Mouse (Mus musculus) embryonic facial prominence, embryonic 10.5 days (tissue): ENCODE results near the gene Supt6. TPM values are rescaled to one million over a fixed set of nuclear protein-coding genes. Genes with fewer than 3 reads are reported as not detected.
A peak's percentile ranks its signal among the peaks of the same experiment; 100 is the strongest.

Experiments
- DNase-seq: peaks from one replicate; pipeline ENCODE4 v3.0.0-alpha.2; 2017; ENCODE audit warnings: low spot score
- H3K27ac ChIP-seq: fragments of 300-500 bp; sonication (generic); replicated peaks from 2 replicates; pipeline ENCODE4 v1.5.1; 2016; ENCODE audit warnings: mild to moderate bottlenecking
- H3K27me3 ChIP-seq: fragments of 300-500 bp; sonication (generic); replicated peaks from 2 replicates; pipeline ENCODE4 v1.6.1; 2016; ENCODE audit warnings: low read depth, mild to moderate bottlenecking; ENCODE audit not compliant: poor library complexity, severe bottlenecking
- H3K36me3 ChIP-seq: fragments of 300-500 bp; sonication (generic); replicated peaks from 2 replicates; pipeline ENCODE4 v1.6.1; 2016; ENCODE audit warnings: mild to moderate bottlenecking, moderate library complexity
- H3K4me1 ChIP-seq: fragments of 300-500 bp; sonication (generic); 2 replicates; pipeline ENCODE4 v1.6.1; 2016
- H3K4me3 ChIP-seq: fragments of 300-500 bp; sonication (generic); 2 replicates; pipeline ENCODE4 v1.5.1; 2016; ENCODE audit warnings: mild to moderate bottlenecking, moderate library complexity
- H3K9me3 ChIP-seq: fragments of 300-500 bp; sonication (generic); 2 replicates; pipeline ENCODE4 v1.6.1; 2016; ENCODE audit warnings: mild to moderate bottlenecking
- WGBS: fragments of 180-500 bp; shearing (Covaris S2); methylation state at CpG from one replicate; pipeline ENCODE4 v1.1.7; 2016; 5-methylcytosine and 5-hydroxymethylcytosine counted together
- polyA plus RNA-seq: library from polyadenylated mRNA; unstranded; fragments of >200 nt; fragmentation: Nextera tagmentation; extraction: Ambion mirVana; gene quantifications from 2 replicates; pipeline ENCODE4 v1.2.1, GENCODE M21; 2016

Supt6 gene
- polyA plus RNA-seq, 1 experiment from 2014 or later, result 39.2 TPM

GRCm38 (mm10) chr11:78166640-78167039 is 79.1 kb downstream of the Supt6 start:
- DNase-seq, result no peak
- Histone ChIP-seq H3K4me1 (peaks cover 55% of the 10 kb centered on the region), H3K27me3 (peaks cover 14% of the 10 kb centered on the region), H3K4me3 (peak overlapping the region; percentile 84; the same call in 1 of the 2 replicates), H3K36me3 (peaks cover 41% of the 10 kb centered on the region), H3K27ac (peak overlapping the region; percentile 98; the same call in 1 of the 2 replicates), H3K9me3 (no peaks in the 10 kb centered on the region)
- 58% methylated on average over 6 of the region's 6 CpGs for WGBS

DNA sequence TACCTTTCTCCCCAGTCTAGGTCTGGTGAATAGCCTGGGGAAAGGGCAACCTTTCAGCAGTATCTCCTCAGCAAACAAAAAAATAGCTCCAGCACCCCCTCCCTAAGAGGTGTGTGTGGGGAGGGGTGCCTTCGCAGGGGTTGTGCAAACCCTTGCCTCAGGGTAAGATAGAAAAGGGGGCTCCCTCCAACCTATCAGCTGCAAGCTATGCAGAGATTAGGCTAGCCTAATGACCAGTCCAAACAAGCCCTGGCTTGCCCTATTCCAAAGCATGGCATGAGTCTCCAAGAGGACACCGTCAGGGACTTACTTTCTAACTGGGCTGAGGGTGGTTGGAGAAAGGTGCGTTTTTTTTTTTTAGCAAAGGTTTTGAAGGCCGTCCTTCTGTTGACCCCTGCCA is 79.6 kb downstream of the Supt6 start:
- no peaks in the 10 kb centered on the region for H3K9me3 ChIP-seq
- peaks cover 57% of the 10 kb centered on the region for H3K4me1 ChIP-seq
- peak; percentile 28 for DNase-seq
- peak overlapping the region; percentile 84 for H3K4me3 ChIP-seq
- H3K27ac ChIP-seq, result peak overlapping the region; percentile 98
- 28% methylated on average over 4 of the region's 4 CpGs for WGBS
- peaks cover 14% of the 10 kb centered on the region for H3K27me3 ChIP-seq
- peaks cover 45% of the 10 kb centered on the region for H3K36me3 ChIP-seq

DNA sequence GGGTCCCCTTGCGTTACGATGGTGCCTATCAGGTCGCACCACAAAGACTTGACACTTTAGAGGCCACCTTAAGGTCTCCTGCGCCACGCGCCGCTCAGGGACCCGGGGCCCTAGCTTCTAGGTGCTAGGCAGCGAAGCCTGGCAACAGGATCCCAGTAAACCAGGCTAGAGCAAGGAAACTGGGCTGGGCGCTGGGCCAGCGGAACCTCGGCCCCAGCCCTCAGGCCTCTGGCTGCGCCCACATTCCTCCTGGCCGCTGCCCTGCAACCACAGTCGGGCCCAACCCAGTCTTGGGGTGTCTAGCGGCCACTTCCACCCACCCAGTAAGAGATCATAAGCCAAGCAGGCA is 80.1 kb downstream of the Supt6 start:
- H3K27ac ChIP-seq, result peak overlapping the region; percentile 98
- H3K9me3 ChIP-seq, result no peaks in the 10 kb centered on the region
- H3K36me3 ChIP-seq, result peaks cover 45% of the 10 kb centered on the region
- H3K27me3 ChIP-seq, result peaks cover 14% of the 10 kb centered on the region
- peaks cover 60% of the 10 kb centered on the region for H3K4me1 ChIP-seq
- H3K4me3 ChIP-seq, result peak overlapping the region; percentile 84
- WGBS, result 3% methylated on average over 16 of the region's 16 CpGs
- no peak for DNase-seq

DNA sequence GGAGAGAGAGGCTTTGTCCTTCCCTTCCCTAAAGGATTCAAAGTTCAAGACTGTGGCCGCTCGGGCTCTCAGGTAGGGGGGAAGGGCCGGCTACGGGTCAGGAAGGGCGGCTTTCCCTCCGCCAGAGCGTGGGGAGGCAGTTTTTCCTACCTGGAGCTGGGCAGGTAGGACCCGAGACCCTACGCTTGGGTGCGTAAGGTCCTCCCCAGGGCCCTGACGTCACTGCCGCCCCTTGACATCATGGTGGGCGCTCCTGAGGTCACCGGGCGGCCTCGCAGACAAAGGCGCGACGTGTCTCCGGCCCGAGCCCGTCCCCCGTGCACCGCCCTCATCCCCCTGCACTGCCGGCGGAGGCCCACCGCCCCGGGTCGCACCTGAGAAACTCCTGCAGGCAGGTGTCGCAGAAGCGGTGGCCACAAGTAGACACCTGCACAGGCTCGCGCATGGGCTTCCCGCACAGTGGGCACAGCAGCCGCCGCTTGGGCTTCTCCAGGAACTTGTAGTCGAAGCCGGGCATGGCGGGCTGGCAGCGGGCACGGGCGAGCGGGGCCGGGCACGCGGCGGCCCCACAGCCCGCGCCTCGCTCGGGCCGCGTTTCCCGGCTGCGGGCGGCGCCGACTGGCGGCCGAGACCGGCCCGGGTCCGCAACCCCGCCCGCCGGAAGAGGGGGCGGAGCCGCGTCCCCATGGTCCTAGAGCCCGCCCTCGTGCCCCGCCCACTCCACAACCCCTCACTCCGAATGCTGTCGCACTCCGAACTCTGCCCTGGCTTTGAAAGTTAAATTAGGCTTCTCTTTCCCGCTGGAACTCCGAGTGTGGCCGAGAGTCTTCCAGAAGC is 80.6 kb downstream of the Supt6 start, which contains the start of gene Traf4:
TSS of gene Traf4 (minus strand) at position 666 of the 837 bp plus-strand sequence.
- H3K27ac ChIP-seq, result peak within 1 kb of the TSS; percentile 98
- H3K9me3 ChIP-seq, result no peaks in the 10 kb centered on the region
- peaks cover 45% of the 10 kb centered on the region for H3K36me3 ChIP-seq
- peak within 1 kb of the TSS; percentile 84 for H3K4me3 ChIP-seq
- DNase-seq, result peak; percentile 93
- WGBS, result under 1% methylated on average over 78 of the region's 78 CpGs
- H3K27me3 ChIP-seq, result peaks cover 14% of the 10 kb centered on the region
- peaks cover 64% of the 10 kb centered on the region for H3K4me1 ChIP-seq

- under 1% methylated on average over 14 of the region's 14 CpGs for WGBS
- Histone ChIP-seq H3K4me1 (peaks cover 70% of the 10 kb centered on the region), H3K27me3 (peaks cover 14% of the 10 kb centered on the region), H3K9me3 (no peaks in the 10 kb centered on the region), H3K4me3 (peak overlapping the region; percentile 84), H3K27ac (peak overlapping the region; percentile 98), H3K36me3 (peaks cover 50% of the 10 kb centered on the region)
- no peak for DNase-seq
These were observed 81.2 kb downstream of the Supt6 start for GRCm38 (mm10) chr11:78164604-78164923.

- peak; percentile 93 for DNase-seq
- Histone ChIP-seq H3K9me3 (no peaks in the 10 kb centered on the region), H3K36me3 (peaks cover 57% of the 10 kb centered on the region), H3K4me1 (peaks cover 68% of the 10 kb centered on the region), H3K27ac (peak overlapping the region; percentile 98), H3K4me3 (peak overlapping the region; percentile 84), H3K27me3 (peaks cover 14% of the 10 kb centered on the region)
- under 1% methylated on average over 22 of the region's 22 CpGs for WGBS
These were observed 81.8 kb downstream of the Supt6 start for GRCm38 (mm10) chr11:78163681-78164603.

DNA sequence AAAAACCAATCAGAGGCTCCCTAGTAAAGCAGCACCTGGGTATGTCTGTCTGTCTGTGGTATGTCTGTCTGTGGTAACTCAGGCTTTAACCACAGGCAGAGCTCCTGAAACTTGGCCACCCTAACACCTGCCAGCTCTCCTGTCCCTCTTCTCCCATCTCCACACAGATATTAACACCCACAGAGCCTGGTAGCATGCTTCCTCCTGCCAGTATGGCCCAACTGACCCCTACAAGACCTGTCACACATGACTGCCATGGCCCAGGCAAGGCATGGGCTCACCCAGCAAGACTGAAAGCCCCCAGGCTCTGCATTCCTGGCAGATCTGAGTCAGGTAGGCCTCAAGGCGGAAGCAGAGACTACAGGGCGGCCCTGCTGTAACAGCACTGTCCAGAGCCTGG is 82.7 kb downstream of the Supt6 start:
- no peak for DNase-seq
- WGBS, result 60% methylated on average over 2 of the region's 2 CpGs
- H3K4me3 ChIP-seq, result peak overlapping the region; percentile 84
- peaks cover 66% of the 10 kb centered on the region for H3K36me3 ChIP-seq
- peak overlapping the region; percentile 98 for H3K27ac ChIP-seq
- peaks cover 66% of the 10 kb centered on the region for H3K4me1 ChIP-seq
- H3K9me3 ChIP-seq, result no peaks in the 10 kb centered on the region
- peaks cover 14% of the 10 kb centered on the region for H3K27me3 ChIP-seq

- H3K9me3 ChIP-seq, result no peaks in the 10 kb centered on the region
- peak overlapping the region; percentile 84 for H3K4me3 ChIP-seq
- H3K27me3 ChIP-seq, result peaks cover 10% of the 10 kb centered on the region
- 69% methylated on average over 6 of the region's 6 CpGs for WGBS
- peak overlapping the region; percentile 98 for H3K27ac ChIP-seq
- peaks cover 67% of the 10 kb centered on the region for H3K36me3 ChIP-seq
- DNase-seq, result no peak
- peaks cover 64% of the 10 kb centered on the region for H3K4me1 ChIP-seq
These were observed 83.3 kb downstream of the Supt6 start for GRCm38 (mm10) chr11:78162504-78162903.

DNA sequence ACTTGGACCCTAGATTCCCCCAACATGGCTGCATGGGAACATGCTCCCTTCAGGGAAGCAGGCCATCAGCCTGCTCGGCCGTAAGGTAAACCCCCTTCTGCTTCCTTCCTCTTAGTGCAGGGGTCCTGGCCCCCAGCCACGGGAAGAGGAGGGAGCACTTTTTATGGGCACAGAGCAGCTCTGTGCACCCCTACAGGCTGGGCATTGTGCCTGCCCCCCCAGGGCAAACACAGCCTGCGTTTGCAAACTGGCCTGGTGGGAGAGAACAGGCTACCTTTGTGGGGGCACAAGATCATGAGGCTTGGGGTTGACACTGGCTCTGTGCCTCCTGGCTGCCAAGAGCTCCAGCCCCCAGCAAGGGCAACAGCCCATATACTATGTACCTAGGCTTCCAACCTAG is 83.8 kb downstream of the Supt6 start:
- Histone ChIP-seq H3K27ac (peak overlapping the region; percentile 98), H3K36me3 (peaks cover 69% of the 10 kb centered on the region), H3K4me1 (peaks cover 59% of the 10 kb centered on the region), H3K9me3 (no peaks in the 10 kb centered on the region), H3K4me3 (peak overlapping the region; percentile 84), H3K27me3 (peaks cover 4% of the 10 kb centered on the region; the same call in 1 of the 2 replicates)
- DNase-seq, result no peak
- 55% methylated on average over 4 of the region's 4 CpGs for WGBS

DNA sequence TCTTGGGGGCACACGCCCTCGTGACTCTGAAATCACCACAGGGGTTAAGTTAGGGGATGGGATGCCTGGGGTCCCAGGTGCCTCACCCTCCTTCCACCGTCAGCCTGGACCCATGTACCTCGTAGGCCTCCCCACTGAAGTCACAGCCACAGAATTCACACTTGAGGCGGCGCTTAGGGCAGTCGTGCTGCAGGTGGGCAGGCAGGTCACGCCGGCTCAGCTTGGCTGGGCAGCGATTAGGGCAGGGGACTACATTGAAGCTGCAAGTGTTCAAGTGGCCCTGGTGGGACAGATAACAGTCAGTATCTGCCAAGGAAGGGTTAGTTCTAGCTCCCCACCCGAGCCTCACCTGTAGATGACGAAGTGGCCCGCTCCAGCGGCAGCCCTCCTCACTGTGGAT is 84.6 kb downstream of the Supt6 start:
- peak overlapping the region; percentile 84; the same call in 1 of the 2 replicates for H3K4me3 ChIP-seq
- H3K36me3 ChIP-seq, result peaks cover 77% of the 10 kb centered on the region

DNA sequence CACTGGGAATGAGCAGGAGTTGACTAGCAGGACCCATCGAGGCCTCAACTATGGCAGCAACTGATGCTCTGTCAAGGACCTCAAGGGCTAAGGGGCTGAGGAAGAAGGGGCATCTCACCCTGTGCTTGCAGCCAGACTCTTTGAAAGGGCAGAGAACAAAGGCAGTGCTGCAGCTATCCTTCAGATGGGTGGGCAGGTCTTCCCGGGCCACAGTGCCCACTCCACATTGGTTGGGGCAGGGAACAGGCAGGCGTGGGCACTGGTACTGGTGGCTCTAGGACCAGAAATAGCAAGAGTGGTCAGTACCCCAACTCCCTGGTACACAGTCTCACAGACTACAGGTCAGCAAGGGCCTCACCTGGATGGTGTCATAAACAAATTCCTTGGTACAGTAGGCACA is 85.1 kb downstream of the Supt6 start:
- DNase-seq, result no peak
- Histone ChIP-seq H3K9me3 (no peaks in the 10 kb centered on the region), H3K27ac (no peak overlapping the region), H3K4me3 (no peak overlapping the region), H3K4me1 (peaks cover 52% of the 10 kb centered on the region), H3K27me3 (no peaks in the 10 kb centered on the region), H3K36me3 (peaks cover 82% of the 10 kb centered on the region)
- WGBS, result 89% methylated on average over 3 of the region's 3 CpGs

More for the DNA sequence above, 84.6 kb downstream of the Supt6 start:
- WGBS, result 92% methylated on average over 14 of the region's 14 CpGs
- Histone ChIP-seq H3K27me3 (no peaks in the 10 kb centered on the region), H3K4me1 (peaks cover 57% of the 10 kb centered on the region), H3K9me3 (no peaks in the 10 kb centered on the region), H3K27ac (no peak overlapping the region)
- no peak for DNase-seq

DNA sequence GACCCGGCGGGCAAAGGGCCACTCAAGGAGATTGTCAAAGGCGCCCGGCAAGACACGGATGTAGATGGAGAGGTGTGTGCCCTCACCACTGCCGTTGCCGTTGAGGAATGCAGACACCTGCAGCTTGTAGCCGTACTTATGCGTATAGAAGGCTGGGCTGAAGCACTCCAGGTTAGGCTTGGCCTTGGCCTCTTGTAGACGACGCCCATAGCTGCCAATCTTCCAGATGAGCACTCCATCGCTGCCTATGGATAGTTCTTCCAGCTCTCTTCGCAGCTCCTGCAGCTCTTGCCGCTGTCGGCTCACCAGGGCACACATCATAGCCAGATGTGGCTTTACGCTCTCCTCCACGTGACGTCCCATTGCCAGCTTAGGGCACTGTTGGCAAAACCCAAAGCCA is 85.6 kb downstream of the Supt6 start:
- no peaks in the 10 kb centered on the region for H3K9me3 ChIP-seq
- no peak overlapping the region for H3K27ac ChIP-seq
- peaks cover 87% of the 10 kb centered on the region for H3K36me3 ChIP-seq
- H3K4me3 ChIP-seq, result no peak overlapping the region
- no peak for DNase-seq
- H3K27me3 ChIP-seq, result no peaks in the 10 kb centered on the region
- peaks cover 50% of the 10 kb centered on the region for H3K4me1 ChIP-seq
- 90% methylated on average over 18 of the region's 18 CpGs for WGBS
